Comparison of ENCODE assay signal across 17 mouse cellular contexts in genomic region chr13:60225276-60225675, GRCm38 (mm10). TPM values are rescaled to one million over a fixed set of nuclear protein-coding genes. Genes with fewer than 3 reads are reported as not detected.
DNase-seq lines count a peak whose midpoint lies in the region; ATAC-seq and TF ChIP-seq lines count a peak whose summit lies in the region.
"Had no signal": no experiment of that assay in that cellular context is flagged by ENCODE, and none has a peak within 500 bp of the region (broad histone marks: within the 10 kb centered on the region; RNA-seq: fewer than 3 reads in every experiment).

No protein-coding gene starts in this region.

- H3K27me3 ChIP-seq in heart, postnatal 0 days (ENCODE audit: control insufficient read depth, insufficient read depth, low read length), result no peaks in the 10 kb centered on the region
- H3K27me3 ChIP-seq in heart, embryonic 11.5 days (ENCODE audit: control insufficient read depth, insufficient read depth, low read length), result no peaks in the 10 kb centered on the region
- no peaks in the 10 kb centered on the region for H3K27me3 ChIP-seq in lung, embryonic 16.5 days (ENCODE audit: control insufficient read depth, insufficient read depth, low read depth, low read length)
- no peaks in the 10 kb centered on the region for H3K27me3 ChIP-seq in neural tube, embryonic 15.5 days (replicated peaks)
- H3K27me3 ChIP-seq in forebrain, embryonic 16.5 days (replicated peaks; ENCODE audit: control insufficient read depth, insufficient read depth, low read length), result no peaks in the 10 kb centered on the region
- no peaks in the 10 kb centered on the region for H3K27me3 ChIP-seq in hindbrain, embryonic 12.5 days
- H3K27me3 ChIP-seq: forebrain, embryonic 12.5 days; hindbrain, embryonic 13.5 days had no signal

- no peak for TF ChIP-seq POLR2A in embryonic fibroblast, embryonic 13.5 days (IDR thresholded peaks at IDR 0.05; ENCODE audit: low read depth, low read length)

- no peak overlapping the region for H3K4me2 ChIP-seq in heart, postnatal 0 days (ENCODE audit: low read depth, low read length)
- no peak overlapping the region for H3K4me2 ChIP-seq in heart, embryonic 11.5 days
- no peak overlapping the region for H3K4me2 ChIP-seq in lung, embryonic 16.5 days (ENCODE audit: low read depth, low read length)
- H3K4me2 ChIP-seq in neural tube, embryonic 15.5 days, result no peak overlapping the region
- H3K4me2 ChIP-seq in forebrain, embryonic 16.5 days (ENCODE audit: low read length), result no peak overlapping the region
- no peak overlapping the region for H3K4me2 ChIP-seq in hindbrain, embryonic 12.5 days (replicated peaks)
- H3K4me2 ChIP-seq: forebrain, embryonic 12.5 days; hindbrain, embryonic 13.5 days had no signal

- H3K4me3 ChIP-seq in heart, postnatal 0 days (ENCODE audit: low read depth, low read length), result no peak overlapping the region
- H3K4me3 ChIP-seq in heart, embryonic 11.5 days (ENCODE audit: low read depth, low read length), result no peak overlapping the region
- no peak overlapping the region for H3K4me3 ChIP-seq in lung, embryonic 16.5 days (ENCODE audit: low read length)
- no peak overlapping the region for H3K4me3 ChIP-seq in embryonic fibroblast, embryonic 13.5 days (ENCODE audit: insufficient read depth, low read length)
- no peak overlapping the region for H3K4me3 ChIP-seq in neural tube, embryonic 15.5 days (replicated peaks)
- no peak overlapping the region for H3K4me3 ChIP-seq in forebrain, embryonic 16.5 days (replicated peaks; ENCODE audit: low read length)
- H3K4me3 ChIP-seq in hindbrain, embryonic 12.5 days, result no peak overlapping the region
- H3K4me3 ChIP-seq: forebrain, embryonic 12.5 days; hindbrain, embryonic 13.5 days had no signal

- no peak for TF ChIP-seq CTCF in heart, postnatal 0 days (IDR thresholded peaks at IDR 0.05; ENCODE audit: low read depth)
- TF ChIP-seq CTCF in embryonic fibroblast, embryonic 13.5 days (IDR thresholded peaks at IDR 0.05; ENCODE audit: borderline replicate concordance, insufficient read depth, low read length), result no peak

- no peak for ATAC-seq in heart, postnatal 0 days (ENCODE audit: insufficient read depth, low read depth)
- ATAC-seq in heart, embryonic 11.5 days (replicated peaks; ENCODE audit: insufficient number of reproducible peaks, low FRiP score, low TSS enrichment), result no peak
- peak; percentile 53 for ATAC-seq in lung, embryonic 16.5 days (ENCODE audit: low read depth)
- no peak for ATAC-seq in neural tube, embryonic 15.5 days (ENCODE audit: low FRiP score)
- no peak for ATAC-seq in forebrain, embryonic 16.5 days
- no peak for ATAC-seq in hindbrain, embryonic 12.5 days (ENCODE audit: low FRiP score)
- ATAC-seq: liver, postnatal 0 days had no signal

- WGBS in heart, postnatal 0 days, result 73% methylated on average over 5 of the region's 5 CpGs
- 78% methylated on average over 5 of the region's 5 CpGs for WGBS in heart, embryonic 11.5 days (ENCODE audit: insufficient replicate concordance)
- WGBS in lung, embryonic 16.5 days, result 42% methylated on average over 5 of the region's 5 CpGs
- WGBS in neural tube, embryonic 15.5 days, result 93% methylated on average over 5 of the region's 5 CpGs
- 95% methylated on average over 5 of the region's 5 CpGs for WGBS in forebrain, embryonic 16.5 days
- WGBS in hindbrain, embryonic 12.5 days, result 89% methylated on average over 5 of the region's 5 CpGs

- no peak for TF ChIP-seq EP300 in heart, postnatal 0 days (IDR thresholded peaks at IDR 0.05; ENCODE audit: low read depth)

- H3K36me3 ChIP-seq in heart, postnatal 0 days (replicated peaks; ENCODE audit: control insufficient read depth, insufficient read depth, low read length), result no peaks in the 10 kb centered on the region
- H3K36me3 ChIP-seq in heart, embryonic 11.5 days (ENCODE audit: control insufficient read depth, insufficient read depth, low read length), result no peaks in the 10 kb centered on the region
- H3K36me3 ChIP-seq in lung, embryonic 16.5 days (ENCODE audit: control insufficient read depth, insufficient read depth, low read length), result no peaks in the 10 kb centered on the region
- no peaks in the 10 kb centered on the region for H3K36me3 ChIP-seq in neural tube, embryonic 15.5 days
- H3K36me3 ChIP-seq in forebrain, embryonic 16.5 days (ENCODE audit: control insufficient read depth, insufficient read depth), result no peaks in the 10 kb centered on the region
- no peaks in the 10 kb centered on the region for H3K36me3 ChIP-seq in hindbrain, embryonic 12.5 days
- H3K36me3 ChIP-seq: forebrain, embryonic 12.5 days; hindbrain, embryonic 13.5 days had no signal

- 0 out of 2 replicates have a peak overlapping the region, but pooled peaks have one; percentile 51 for H3K27ac ChIP-seq in heart, postnatal 0 days (ENCODE audit: low read depth)
- no peak overlapping the region; the same call in 1 of the 2 replicates for H3K27ac ChIP-seq in heart, embryonic 11.5 days (ENCODE audit: low read depth, low read length)
- peak overlapping the region; percentile 61 for H3K27ac ChIP-seq in lung, embryonic 16.5 days (ENCODE audit: low read length)
- H3K27ac ChIP-seq in embryonic fibroblast, embryonic 13.5 days (ENCODE audit: insufficient read depth, low read length), result peak overlapping the region; percentile 84
- peak overlapping the region; percentile 61 for H3K27ac ChIP-seq in neural tube, embryonic 15.5 days (replicated peaks)
- no peak overlapping the region for H3K27ac ChIP-seq in forebrain, embryonic 16.5 days (ENCODE audit: low read length)
- H3K27ac ChIP-seq in hindbrain, embryonic 12.5 days, result no peak overlapping the region

- no peak overlapping the region for H3K9ac ChIP-seq in heart, postnatal 0 days (replicated peaks; ENCODE audit: low read depth, low read length)
- H3K9ac ChIP-seq in heart, embryonic 11.5 days (ENCODE audit: low read depth, low read length), result no peak overlapping the region
- no peak overlapping the region for H3K9ac ChIP-seq in lung, embryonic 16.5 days (ENCODE audit: low read length)
- no peak overlapping the region for H3K9ac ChIP-seq in neural tube, embryonic 15.5 days (replicated peaks)
- no peak overlapping the region for H3K9ac ChIP-seq in forebrain, embryonic 16.5 days (replicated peaks; ENCODE audit: low read depth, low read length)
- H3K9ac ChIP-seq in hindbrain, embryonic 12.5 days, result no peak overlapping the region
- H3K9ac ChIP-seq: forebrain, embryonic 12.5 days; hindbrain, embryonic 13.5 days; liver, postnatal 0 days had no signal

- 0 out of 2 replicates have a peak, but pooled peaks cover 6% of the 10 kb centered on the region for H3K4me1 ChIP-seq in heart, postnatal 0 days (ENCODE audit: control insufficient read depth, insufficient read depth)
- H3K4me1 ChIP-seq in heart, embryonic 11.5 days (ENCODE audit: control insufficient read depth, insufficient read depth, low read length), result peaks cover 14% of the 10 kb centered on the region
- peaks cover 24% of the 10 kb centered on the region for H3K4me1 ChIP-seq in lung, embryonic 16.5 days (replicated peaks; ENCODE audit: control insufficient read depth, insufficient read depth, low read length)
- peaks cover 7% of the 10 kb centered on the region; the same call in 1 of the 2 replicates for H3K4me1 ChIP-seq in embryonic fibroblast, embryonic 13.5 days (ENCODE audit: control insufficient read depth, insufficient read depth, low read length)
- H3K4me1 ChIP-seq in neural tube, embryonic 15.5 days, result peaks cover 16% of the 10 kb centered on the region
- H3K4me1 ChIP-seq in forebrain, embryonic 16.5 days (replicated peaks; ENCODE audit: control insufficient read depth, insufficient read depth, low read length), result peaks cover 9% of the 10 kb centered on the region; the same call in 1 of the 2 replicates
- H3K4me1 ChIP-seq in hindbrain, embryonic 12.5 days, result peaks cover 15% of the 10 kb centered on the region
- H3K4me1 ChIP-seq: forebrain, embryonic 12.5 days had no signal

- H3K9me3 ChIP-seq in heart, postnatal 0 days (replicated peaks; ENCODE audit: control insufficient read depth, low read length), result no peaks in the 10 kb centered on the region
- H3K9me3 ChIP-seq in heart, embryonic 11.5 days (replicated peaks; ENCODE audit: control insufficient read depth, low read length), result no peaks in the 10 kb centered on the region
- H3K9me3 ChIP-seq in lung, embryonic 16.5 days (ENCODE audit: control insufficient read depth, low read length), result no peaks in the 10 kb centered on the region
- no peaks in the 10 kb centered on the region for H3K9me3 ChIP-seq in neural tube, embryonic 15.5 days (replicated peaks)
- no peaks in the 10 kb centered on the region for H3K9me3 ChIP-seq in forebrain, embryonic 16.5 days (ENCODE audit: control insufficient read depth, low read length)
- H3K9me3 ChIP-seq in hindbrain, embryonic 12.5 days (replicated peaks), result no peaks in the 10 kb centered on the region
- H3K9me3 ChIP-seq: forebrain, embryonic 12.5 days; hindbrain, embryonic 13.5 days had no signal

- no peak for DNase-seq in heart, postnatal 0 days (ENCODE audit: low spot score)
- no peak for DNase-seq in lung, postnatal 14 days
- DNase-seq: cerebellum, adult 11-12 months; cerebellum, postnatal 25 days; liver; liver, postnatal 0 days; right cerebral cortex, adult 18-20 months; thymus, postnatal 25 days had no signal

RNA-seq across cellular contexts. Expression of gene Gas1, which starts 48.1 kb away (rescaled TPM):
- total RNA-seq in heart, postnatal 0 days (2014; rRNA removed; ENCODE audit: low replicate concordance), result 85.9 and 116 TPM in 2 replicates
- polyA plus RNA-seq in heart, postnatal 0 days (2015; fragmentation: Nextera tagmentation; extraction: Ambion mirVana), result 20.3 and 24.9 TPM in 2 replicates
- polyA plus RNA-seq in heart, embryonic 11.5 days (2014; fragmentation: Nextera tagmentation; extraction: Ambion mirVana), result 36.2 and 38.2 TPM in 2 replicates
- polyA plus RNA-seq in lung, embryonic 16.5 days (2015; fragmentation: Nextera tagmentation; extraction: Ambion mirVana), result 11.2 and 12.5 TPM in 2 replicates
- 74.0 and 241 TPM in 2 replicates for polyA plus RNA-seq in embryonic fibroblast, embryonic 13.5 days (2011; ENCODE audit: insufficient read length, low read depth, missing spikeins)
- 16.2 and 26.7 TPM in 2 replicates for polyA plus RNA-seq in neural tube, embryonic 15.5 days (2015; fragmentation: Nextera tagmentation; extraction: Ambion mirVana)
- 18.8 and 26.2 TPM in 2 replicates for polyA plus RNA-seq in forebrain, embryonic 16.5 days (2015; fragmentation: Nextera tagmentation; extraction: Ambion mirVana)
- 159 and 173 TPM in 2 replicates for polyA plus RNA-seq in hindbrain, embryonic 12.5 days (2016; fragmentation: Nextera tagmentation; extraction: Ambion mirVana)
- total RNA-seq: megakaryocyte progenitor cell, adult 5-6 weeks had no signal

Comparison
In these comparisons a context has a peak if more than half of its experiments do, and no peak if none do; other contexts are left out.
1. H3K27ac ChIP-seq: peak in heart, postnatal 0 days (single experiment), lung, embryonic 16.5 days (single experiment), embryonic fibroblast, embryonic 13.5 days (single experiment) and neural tube, embryonic 15.5 days (single experiment); none in heart, embryonic 11.5 days (single experiment), forebrain, embryonic 16.5 days (single experiment) and hindbrain, embryonic 12.5 days (single experiment).